Mouse (Mus musculus): Measurements from ENCODE around the gene Mios. TPM values are rescaled to one million over a fixed set of nuclear protein-coding genes. Genes with fewer than 3 reads are reported as not detected.

The Mios gene
- polyA plus RNA-seq, 1 experiment from 2014 or later, result 10.6 TPM

GRCm38 (mm10) chr6:8209866-8210186, 804 bp downstream of the Mios start:
- Histone ChIP-seq H3K27ac (replicated peaks) (peak overlapping the region; percentile 91), H3K4me2 (peak overlapping the region; percentile 83), H3K4me1 (replicated peaks) (peaks cover 16% of the 10 kb centered on the region), H3K4me3 (replicated peaks) (peak overlapping the region; percentile 94), H3K9ac (peak overlapping the region; percentile 84), H3K27me3 (no peaks in the 10 kb centered on the region), H3K9me3 (replicated peaks) (no peaks in the 10 kb centered on the region), H3K36me3 (replicated peaks) (peaks cover 6% of the 10 kb centered on the region)
- no peak for ATAC-seq (ENCODE audit: insufficient read depth)
- 7% methylated on average over 10 of the region's 10 CpGs for WGBS (ENCODE audit: insufficient replicate concordance)

GRCm38 (mm10) chr6:8210661-8211060, 1.6 kb downstream of the Mios start:
- Histone ChIP-seq H3K27ac (replicated peaks) (no peak overlapping the region), H3K4me3 (replicated peaks) (peak overlapping the region; percentile 94)

GRCm38 (mm10) chr6:8227035-8227434, 18.0 kb downstream of the Mios start:
- WGBS (ENCODE audit: insufficient replicate concordance), result 74% methylated on average over 3 of the region's 3 CpGs
- Histone ChIP-seq H3K27ac (replicated peaks) (no peak overlapping the region), H3K36me3 (replicated peaks) (peaks cover 40% of the 10 kb centered on the region), H3K4me2 (no peak overlapping the region), H3K9ac (no peak overlapping the region), H3K4me3 (replicated peaks) (no peak overlapping the region), H3K27me3 (no peaks in the 10 kb centered on the region), H3K4me1 (replicated peaks) (no peaks in the 10 kb centered on the region), H3K9me3 (replicated peaks) (no peaks in the 10 kb centered on the region)
- no peak for ATAC-seq (ENCODE audit: insufficient read depth)

More at GRCm38 (mm10) chr6:8210661-8211060, 1.6 kb downstream of the Mios start:
- 57% methylated on average over 3 of the region's 3 CpGs for WGBS (ENCODE audit: insufficient replicate concordance)
- Histone ChIP-seq H3K27me3 (no peaks in the 10 kb centered on the region), H3K4me1 (replicated peaks) (peaks cover 16% of the 10 kb centered on the region), H3K9me3 (replicated peaks) (no peaks in the 10 kb centered on the region), H3K9ac (no peak overlapping the region), H3K4me2 (peak overlapping the region; percentile 83), H3K36me3 (replicated peaks) (peaks cover 14% of the 10 kb centered on the region)
- ATAC-seq (ENCODE audit: insufficient read depth), result no peak

- Histone ChIP-seq H3K4me1 (replicated peaks) (no peaks in the 10 kb centered on the region), H3K4me2 (no peak overlapping the region), H3K9me3 (replicated peaks) (no peaks in the 10 kb centered on the region), H3K27me3 (no peaks in the 10 kb centered on the region), H3K4me3 (replicated peaks) (no peak overlapping the region), H3K9ac (no peak overlapping the region), H3K27ac (replicated peaks) (no peak overlapping the region), H3K36me3 (replicated peaks) (peaks cover 50% of the 10 kb centered on the region)
- no peak for ATAC-seq (ENCODE audit: insufficient read depth)
- WGBS (ENCODE audit: insufficient replicate concordance), result 68% methylated on average over 3 of the region's 3 CpGs
These were observed 19.6 kb downstream of the Mios start for GRCm38 (mm10) chr6:8228596-8228995.

- no peaks in the 10 kb centered on the region for H3K9me3 ChIP-seq (replicated peaks)
- 4% methylated on average over 6 of the region's 6 CpGs for WGBS (ENCODE audit: insufficient replicate concordance)
- peaks cover 21% of the 10 kb centered on the region for H3K4me1 ChIP-seq (replicated peaks)
- H3K27ac ChIP-seq (replicated peaks), result peak overlapping the region; percentile 79
- peaks cover 17% of the 10 kb centered on the region for H3K36me3 ChIP-seq (replicated peaks)
- peak overlapping the region; percentile 79 for H3K4me3 ChIP-seq (replicated peaks)
- peak overlapping the region; percentile 84 for H3K4me2 ChIP-seq
- ATAC-seq (ENCODE audit: insufficient read depth), result no peak
- peak overlapping the region; percentile 77 for H3K9ac ChIP-seq
- H3K27me3 ChIP-seq, result no peaks in the 10 kb centered on the region
These were observed 49.3 kb downstream of the Mios start for GRCm38 (mm10) chr6:8258316-8258715.

- Histone ChIP-seq H3K4me3 (replicated peaks) (peak within 1 kb of the TSS; percentile 79), H3K27ac (replicated peaks) (peak within 1 kb of the TSS; percentile 90), H3K9me3 (replicated peaks) (no peaks in the 10 kb centered on the region), H3K36me3 (replicated peaks) (peaks cover 11% of the 10 kb centered on the region), H3K27me3 (no peaks in the 10 kb centered on the region), H3K9ac (peak within 1 kb of the TSS; percentile 81), H3K4me2 (peak within 1 kb of the TSS; percentile 93), H3K4me1 (replicated peaks) (peaks cover 21% of the 10 kb centered on the region)
- WGBS (ENCODE audit: insufficient replicate concordance), result under 1% methylated on average over 63 of the region's 64 CpGs
- peak; percentile 100 for ATAC-seq (ENCODE audit: insufficient read depth)
These were observed 50.1 kb downstream of the Mios start, which contains the start of the genes Rpa3, Umad1 and Gm45062 for GRCm38 (mm10) chr6:8259004-8259666. TSS of gene Rpa3 (minus strand) at chr6:8259173. TSS of gene Umad1 (plus strand) at chr6:8259288. TSS of gene Gm45062 (plus strand) at chr6:8259450.

- Histone ChIP-seq H3K4me3 (replicated peaks) (peak overlapping the region; percentile 79), H3K27ac (replicated peaks) (peak overlapping the region; percentile 90), H3K27me3 (no peaks in the 10 kb centered on the region), H3K36me3 (replicated peaks) (peaks cover 6% of the 10 kb centered on the region; the same call in 1 of the 2 replicates), H3K9ac (peak overlapping the region; percentile 81), H3K4me1 (replicated peaks) (peaks cover 21% of the 10 kb centered on the region), H3K9me3 (replicated peaks) (no peaks in the 10 kb centered on the region), H3K4me2 (peak overlapping the region; percentile 93)
- ATAC-seq (ENCODE audit: insufficient read depth), result peak; percentile 13
- under 1% methylated on average over 8 of the region's 8 CpGs for WGBS (ENCODE audit: insufficient replicate concordance)
These were observed 50.6 kb downstream of the Mios start for GRCm38 (mm10) chr6:8259667-8260044.

- H3K27me3 ChIP-seq, result no peaks in the 10 kb centered on the region
- ATAC-seq (ENCODE audit: insufficient read depth), result peak; percentile 61
- H3K36me3 ChIP-seq (replicated peaks), result peaks cover 11% of the 10 kb centered on the region; the same call in 1 of the 2 replicates
- H3K4me2 ChIP-seq, result no peak overlapping the region
- no peaks in the 10 kb centered on the region for H3K9me3 ChIP-seq (replicated peaks)
- no peak overlapping the region for H3K4me3 ChIP-seq (replicated peaks)
- peaks cover 10% of the 10 kb centered on the region for H3K4me1 ChIP-seq (replicated peaks)
- WGBS (ENCODE audit: insufficient replicate concordance), result 75% methylated on average over 3 of the region's 3 CpGs
- H3K9ac ChIP-seq, result no peak overlapping the region
- no peak overlapping the region for H3K27ac ChIP-seq (replicated peaks)
These were observed 62.0 kb downstream of the Mios start for GRCm38 (mm10) chr6:8271047-8271446.

GRCm38 (mm10) chr6:8274387-8275054, 65.5 kb downstream of the Mios start:
- WGBS (ENCODE audit: insufficient replicate concordance), result 33% methylated on average over 6 of the region's 6 CpGs
- Histone ChIP-seq H3K4me3 (replicated peaks) (no peak overlapping the region), H3K9ac (no peak overlapping the region), H3K4me2 (no peak overlapping the region), H3K4me1 (replicated peaks) (peaks cover 7% of the 10 kb centered on the region), H3K9me3 (replicated peaks) (no peaks in the 10 kb centered on the region), H3K27me3 (no peaks in the 10 kb centered on the region), H3K27ac (replicated peaks) (0 out of 2 replicates have a peak overlapping the region, but pooled peaks have one; percentile 34), H3K36me3 (replicated peaks) (peaks cover 11% of the 10 kb centered on the region; the same call in 1 of the 2 replicates)
- ATAC-seq (ENCODE audit: insufficient read depth), result no peak

GRCm38 (mm10) chr6:8275098-8275497, 66.1 kb downstream of the Mios start:
- Histone ChIP-seq H3K4me3 (replicated peaks) (no peak overlapping the region), H3K9ac (no peak overlapping the region), H3K9me3 (replicated peaks) (no peaks in the 10 kb centered on the region), H3K4me2 (no peak overlapping the region), H3K27me3 (no peaks in the 10 kb centered on the region), H3K4me1 (replicated peaks) (peaks cover 4% of the 10 kb centered on the region), H3K36me3 (replicated peaks) (peaks cover 11% of the 10 kb centered on the region; the same call in 1 of the 2 replicates), H3K27ac (replicated peaks) (0 out of 2 replicates have a peak overlapping the region, but pooled peaks have one; percentile 34)
- WGBS (ENCODE audit: insufficient replicate concordance), result 13% methylated on average over 1 of the region's 1 CpGs
- no peak for ATAC-seq (ENCODE audit: insufficient read depth)

- ATAC-seq (ENCODE audit: insufficient read depth), result no peak
- peaks cover 4% of the 10 kb centered on the region for H3K4me1 ChIP-seq (replicated peaks)
- H3K4me2 ChIP-seq, result no peak overlapping the region
- no peak overlapping the region for H3K27ac ChIP-seq (replicated peaks)
- 28% methylated on average over 4 of the region's 4 CpGs for WGBS (ENCODE audit: insufficient replicate concordance)
- H3K36me3 ChIP-seq (replicated peaks), result peaks cover 4% of the 10 kb centered on the region; the same call in 1 of the 2 replicates
- no peaks in the 10 kb centered on the region for H3K27me3 ChIP-seq
- no peak overlapping the region for H3K4me3 ChIP-seq (replicated peaks)
- H3K9me3 ChIP-seq (replicated peaks), result no peaks in the 10 kb centered on the region
- no peak overlapping the region for H3K9ac ChIP-seq
These were observed 67.4 kb downstream of the Mios start for GRCm38 (mm10) chr6:8276431-8276830.

Data from liver, embryonic 15.5 days (tissue).